Mouse (Mus musculus): Measurements from ENCODE around the gene Nacad.

Nacad gene

DNA sequence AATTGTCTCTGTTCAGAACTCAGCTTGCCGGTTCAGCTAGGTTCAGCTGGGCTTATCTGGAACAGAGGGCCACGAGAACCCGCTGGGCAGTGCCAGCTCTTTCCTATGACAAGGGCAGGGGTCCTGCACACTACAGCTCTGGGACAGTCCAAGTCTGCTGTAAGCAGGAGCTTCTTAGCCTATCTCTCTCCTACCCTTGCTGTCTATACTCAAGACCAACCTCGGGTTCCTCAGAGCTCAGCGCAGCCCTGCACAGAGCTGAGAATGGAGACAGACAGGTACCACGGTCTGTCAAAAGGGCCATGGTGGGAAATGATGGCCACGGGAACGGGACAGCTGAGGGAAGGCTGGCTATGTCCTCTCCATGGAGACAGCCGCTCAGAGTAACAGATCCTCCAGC is 2.6 kb downstream of the Nacad start:
- DNase-seq: no peak

DNA sequence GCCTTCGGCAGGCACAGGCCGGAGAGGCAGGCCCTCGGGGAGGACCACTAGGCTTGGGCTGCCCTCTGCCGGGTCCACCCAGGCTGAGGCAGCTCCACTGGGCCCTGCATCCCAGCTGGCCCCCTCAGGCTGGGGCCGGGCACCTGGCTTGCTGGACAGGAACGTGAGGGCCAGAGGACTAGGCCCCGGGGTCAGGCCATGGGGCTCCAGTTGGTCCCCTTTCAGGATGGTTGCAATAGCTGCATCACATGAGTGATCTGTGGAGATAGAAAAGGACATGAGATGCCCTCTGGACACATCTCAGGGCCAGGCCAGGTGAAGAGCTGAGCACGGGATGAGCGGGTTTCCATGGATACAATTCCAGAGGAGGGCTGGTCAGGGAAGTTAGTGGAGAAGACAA is 3.2 kb downstream of the Nacad start:
- DNase-seq: no peak

GRCm38 (mm10) chr11:6601649-6602480 is 4.0 kb downstream of the Nacad start:
- no peak for DNase-seq

GRCm38 (mm10) chr11:6600284-6600944 is 5.4 kb downstream of the Nacad start:
- no peak for DNase-seq

DNA sequence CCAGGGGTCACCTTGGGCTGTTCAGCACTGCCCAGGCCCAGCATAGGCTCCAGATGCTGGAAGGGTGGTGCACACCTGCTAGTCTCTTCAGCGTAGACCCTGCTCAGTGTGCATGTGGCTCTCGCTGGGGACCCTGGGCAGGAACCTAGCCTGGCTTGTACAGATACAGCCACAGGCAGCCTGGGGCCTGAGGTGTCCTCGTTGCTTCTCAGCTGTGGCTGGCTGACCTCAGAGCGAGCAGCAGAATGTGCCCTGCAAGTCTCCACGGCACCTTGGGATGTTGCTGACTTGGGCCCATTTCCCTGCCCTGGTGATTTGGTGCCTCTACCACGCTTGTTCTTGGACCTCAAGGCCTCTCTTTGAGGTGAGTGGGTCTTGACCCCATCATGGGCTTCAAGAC is 6.0 kb downstream of the Nacad start:
- DNase-seq: no peak

GRCm38 (mm10) chr11:6599011-6599681 is 6.7 kb downstream of the Nacad start:
- no peak for DNase-seq

GRCm38 (mm10) chr11:6598191-6598889 is 7.5 kb downstream of the Nacad start:
- no peak for DNase-seq

GRCm38 (mm10) chr11:6597523-6597922 is 8.3 kb downstream of the Nacad start:
- no peak for DNase-seq

- no peak for DNase-seq
Measured at GRCm38 (mm10) chr11:6596616-6597015, 9.2 kb downstream of the Nacad start.

GRCm38 (mm10) chr11:6596205-6596604 is 9.6 kb downstream of the Nacad start:
- DNase-seq: no peak

- DNase-seq: no peak
Measured at GRCm38 (mm10) chr11:6595339-6595738, 10.5 kb downstream of the Nacad start.

DNA sequence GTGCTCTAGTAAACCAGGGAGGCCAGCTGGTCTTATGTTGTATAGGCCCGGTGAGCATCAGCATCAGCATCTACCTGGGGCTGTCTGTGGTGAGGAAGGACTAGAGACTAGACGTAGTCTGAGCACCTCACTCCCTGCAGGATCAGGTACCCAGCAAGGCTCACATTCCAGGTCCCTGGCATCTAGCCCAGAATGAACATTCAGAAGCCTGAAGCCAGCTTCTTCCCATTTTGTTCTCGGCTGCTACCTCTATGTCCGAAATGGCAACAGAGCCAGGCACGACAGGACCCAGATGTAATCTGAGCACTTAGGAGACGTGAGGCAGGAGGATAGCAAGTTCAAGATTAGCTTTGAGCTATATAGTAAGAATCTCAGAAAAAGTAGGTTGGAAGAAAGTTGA is 11.0 kb downstream of the Nacad start:
- DNase-seq: peak; percentile 30 to 48

DNA sequence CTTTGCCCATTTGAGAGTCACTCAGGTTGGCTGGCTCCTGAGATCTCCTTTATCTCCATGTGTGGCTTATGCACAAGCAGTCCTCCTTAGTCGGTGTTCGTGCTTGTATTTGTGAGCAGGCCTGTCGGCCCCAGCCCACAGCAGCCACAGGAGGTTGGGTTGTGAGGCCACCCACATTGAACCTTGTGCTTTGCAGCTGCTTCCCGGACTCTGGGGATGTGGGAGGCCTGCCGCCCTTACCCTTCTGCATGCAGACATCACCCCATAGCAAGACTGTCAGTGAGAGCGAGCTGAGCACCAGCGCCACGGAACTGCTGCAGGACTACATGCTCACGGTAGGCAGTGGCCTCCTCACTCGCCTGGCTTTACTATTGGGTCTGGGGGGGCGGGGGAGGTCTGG is 12.4 kb downstream of the Nacad start:
- DNase-seq: no peak

GRCm38 (mm10) chr11:6590933-6591675 is 14.7 kb downstream of the Nacad start:
- DNase-seq: no peak

DNA sequence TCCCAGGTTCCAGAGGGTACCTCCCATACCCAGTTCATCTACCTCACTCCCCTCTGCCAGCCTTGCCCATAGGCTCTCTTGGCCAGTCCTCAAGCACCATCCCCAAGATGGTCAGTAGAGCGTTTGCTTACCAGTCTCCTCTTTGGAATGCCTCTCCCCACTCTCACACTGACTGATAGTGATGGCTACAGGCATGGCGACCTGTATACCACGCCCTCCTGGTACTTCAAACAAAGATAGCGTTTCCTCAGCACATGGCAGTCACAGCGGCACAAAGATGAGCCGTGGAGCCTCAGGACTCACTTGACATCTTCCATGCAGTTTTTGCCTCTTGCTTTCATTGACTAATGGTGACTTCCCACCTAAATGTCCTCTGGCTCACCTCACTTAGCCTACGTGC is 16.0 kb downstream of the Nacad start:
- no peak for DNase-seq

DNA sequence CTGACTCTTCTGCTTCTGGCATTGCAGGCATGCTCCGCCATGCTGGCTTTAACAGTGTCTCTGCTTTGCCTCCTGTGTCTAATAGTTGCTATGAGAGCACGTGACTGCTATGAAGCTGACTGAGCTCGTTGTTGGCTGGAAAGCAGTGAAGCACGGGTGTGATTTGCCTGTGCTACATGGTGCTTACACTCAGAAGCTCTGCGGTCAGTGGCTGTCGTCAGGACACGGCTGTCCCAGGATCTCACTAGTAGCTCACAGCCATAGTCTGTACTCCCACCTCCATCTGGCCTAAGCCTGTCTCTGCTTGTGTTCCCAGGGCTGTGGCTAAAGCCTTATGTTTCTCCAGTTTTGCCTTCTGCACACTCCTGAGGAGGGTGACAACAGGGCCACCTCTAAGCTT is 17.6 kb downstream of the Nacad start:
- no peak for DNase-seq

DNA sequence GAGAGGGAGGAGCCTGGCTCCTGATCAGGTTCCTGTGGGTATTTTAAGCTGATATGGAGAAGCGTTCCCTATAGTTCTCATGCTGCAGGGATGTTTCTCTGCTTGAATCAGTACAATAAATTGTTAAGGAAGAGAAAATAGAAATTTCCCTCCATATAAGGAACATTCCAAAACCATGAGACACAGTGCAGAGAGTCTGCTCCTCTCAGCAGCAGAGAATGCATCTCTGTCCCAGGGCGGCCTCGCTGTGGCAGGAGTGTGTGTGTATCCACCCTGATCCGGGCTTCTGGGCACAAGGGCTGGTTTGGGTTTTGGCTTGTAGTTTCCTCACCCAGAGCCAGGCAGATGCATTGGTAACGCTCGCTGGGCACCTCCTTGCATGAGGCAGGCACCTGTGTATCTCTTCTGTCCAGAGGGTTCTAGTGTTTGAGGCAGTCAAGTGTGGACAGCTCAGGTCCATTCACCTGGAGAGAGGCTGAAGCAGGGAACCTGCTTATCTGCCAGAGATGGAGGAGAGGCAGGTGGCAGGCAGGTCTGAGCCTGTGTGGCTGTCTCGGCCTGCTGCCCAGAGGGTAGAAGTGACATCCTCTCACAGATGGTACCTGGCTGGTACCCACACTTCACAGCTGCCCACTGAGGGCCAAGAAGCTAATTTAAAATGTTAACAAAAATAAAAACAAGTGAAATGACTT is 18.5 kb downstream of the Nacad start:
- no peak for DNase-seq

DNA sequence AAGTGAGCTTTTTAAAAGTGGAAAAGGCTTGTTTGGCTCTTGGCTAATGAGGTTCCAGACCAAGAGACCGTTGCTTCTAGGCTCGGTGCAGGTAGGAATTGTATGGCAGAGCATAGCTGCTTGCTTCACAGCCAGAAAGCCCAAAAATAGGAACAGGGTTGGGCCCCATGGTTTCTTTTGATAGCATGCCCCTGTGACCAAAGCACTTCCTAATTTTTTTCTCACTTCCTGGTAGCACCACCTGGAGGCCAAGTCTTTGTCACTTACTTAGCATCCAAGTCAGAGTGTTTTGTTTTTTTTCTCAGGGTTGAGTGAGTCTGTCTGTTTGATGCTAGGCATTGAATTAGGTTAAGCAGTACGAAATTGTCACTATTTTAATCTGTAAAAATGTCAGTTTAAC is 19.2 kb downstream of the Nacad start:
- DNase-seq: peak in 1 of 2 experiments; percentile 37

- no peak for DNase-seq
Measured at GRCm38 (mm10) chr11:6585748-6586147, 20.1 kb downstream of the Nacad start.

- no peak for DNase-seq
Measured at GRCm38 (mm10) chr11:6581560-6581959, 24.3 kb downstream of the Nacad start.

DNA sequence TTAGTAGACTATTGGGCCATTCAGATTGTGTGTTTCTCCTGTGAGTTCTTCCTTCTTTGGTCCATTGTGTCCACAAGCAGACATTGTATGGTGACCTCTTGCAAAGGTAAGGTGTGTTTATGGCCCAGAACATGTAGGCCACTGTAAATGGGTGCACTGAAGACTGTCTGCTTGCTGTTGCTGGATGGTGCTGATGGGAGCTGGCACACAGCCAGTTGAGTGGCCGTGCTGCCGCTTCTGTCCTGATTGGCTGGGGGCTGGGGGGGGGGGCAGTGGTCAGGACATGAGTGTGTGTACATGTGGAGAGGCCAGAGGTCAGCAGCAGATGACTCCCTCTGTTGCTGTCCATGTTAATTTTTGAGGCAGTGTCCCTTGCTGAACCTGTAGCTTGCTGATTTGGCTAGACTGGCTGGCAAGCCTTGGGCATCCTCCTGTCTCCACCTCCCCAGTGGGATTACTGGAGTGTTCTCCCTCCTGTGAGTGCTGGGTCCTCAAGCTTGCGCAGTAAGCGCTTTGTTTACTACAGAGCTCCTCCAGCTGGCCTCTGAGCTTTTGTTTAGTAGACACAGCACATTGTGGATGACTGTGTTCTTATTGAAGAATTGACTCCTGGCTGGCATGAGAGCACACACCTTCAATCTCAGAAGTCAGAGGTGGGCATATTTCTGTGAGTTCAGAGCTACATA is 25.6 kb downstream of the Nacad start:
- no peak for DNase-seq
